Mouse (Mus musculus): ENCODE results near the gene Ankrd22.

Ankrd22 gene

GRCm38 (mm10) chr19:34078130-34078529, 87.7 kb downstream of the Ankrd22 start:
- DNase-seq = no peak

GRCm38 (mm10) chr19:34074239-34074638, 91.6 kb downstream of the Ankrd22 start:
- no peak for DNase-seq
